Mouse (Mus musculus): Measurements from ENCODE around the gene Hkdc1.
"Not testable (repeated sequence)": the region's sequence is repeated elsewhere in the genome, so short reads cannot be mapped to it uniquely, and the experiment has no call there.

Hkdc1 gene

DNA sequence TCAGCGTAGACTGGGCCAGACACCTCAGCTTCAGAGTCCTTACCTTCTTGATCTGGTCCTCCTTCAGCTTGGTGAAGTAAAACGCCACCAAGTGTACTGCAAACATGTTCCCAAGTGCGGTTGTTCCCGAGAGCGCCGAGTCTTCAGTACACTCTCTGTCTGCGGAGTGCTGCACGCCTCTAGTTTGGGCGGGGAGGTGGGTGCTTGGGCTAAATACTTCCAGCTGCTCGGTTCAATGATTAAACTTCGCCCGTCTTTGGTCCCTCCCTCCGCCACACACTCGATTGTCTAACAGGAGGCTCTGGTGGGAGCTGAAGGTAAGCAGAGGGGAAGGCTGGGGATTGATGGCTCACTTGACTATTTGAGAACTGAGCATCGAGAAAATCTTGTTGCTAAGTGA lies at the start of gene Hkdc1:
Hkdc1 (minus strand) TSS at position 237 of the 400 bp plus-strand sequence.
- peak; percentile 57 to 72 for DNase-seq

DNA sequence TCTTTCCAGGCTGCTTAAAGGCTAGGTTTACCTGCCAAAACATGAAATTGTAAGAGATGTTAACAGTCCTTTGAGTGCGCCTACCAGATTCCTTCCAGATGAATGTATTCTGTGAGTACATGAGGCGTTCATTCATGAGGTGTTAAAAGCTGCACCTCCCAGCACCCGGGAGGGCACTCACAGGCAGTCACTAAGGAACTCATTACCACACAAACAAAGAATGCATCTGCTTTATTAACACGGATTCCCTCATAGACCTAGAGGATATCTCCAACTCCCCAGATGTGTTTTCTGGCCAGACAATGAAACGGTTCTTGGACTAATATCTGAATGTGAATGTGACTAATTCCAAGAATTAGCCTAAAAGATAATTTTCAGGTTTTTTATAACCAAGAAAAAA lies 48.8 kb upstream of the Hkdc1 start:
- DNase-seq = peak in 1 of 2 experiments; percentile 13

DNA sequence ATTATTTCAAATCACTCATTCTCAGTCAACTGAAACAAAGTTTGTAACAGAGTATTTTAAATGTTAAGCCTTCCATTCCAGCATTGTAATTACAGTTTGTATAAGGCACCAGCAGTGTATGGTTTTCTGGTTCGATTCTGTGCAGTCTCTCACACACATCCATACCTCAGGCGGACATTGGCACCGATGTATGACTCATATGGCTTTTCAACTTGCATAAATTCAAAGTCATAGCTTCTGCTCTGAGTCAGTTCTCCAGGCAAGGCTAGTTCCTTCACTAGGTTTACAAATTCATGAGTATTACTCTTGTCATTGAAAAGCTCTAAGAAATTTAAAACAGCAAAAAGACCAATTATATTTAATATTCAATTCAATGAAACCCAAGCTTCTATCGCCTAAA lies 47.4 kb upstream of the Hkdc1 start:
- DNase-seq = no peak

DNA sequence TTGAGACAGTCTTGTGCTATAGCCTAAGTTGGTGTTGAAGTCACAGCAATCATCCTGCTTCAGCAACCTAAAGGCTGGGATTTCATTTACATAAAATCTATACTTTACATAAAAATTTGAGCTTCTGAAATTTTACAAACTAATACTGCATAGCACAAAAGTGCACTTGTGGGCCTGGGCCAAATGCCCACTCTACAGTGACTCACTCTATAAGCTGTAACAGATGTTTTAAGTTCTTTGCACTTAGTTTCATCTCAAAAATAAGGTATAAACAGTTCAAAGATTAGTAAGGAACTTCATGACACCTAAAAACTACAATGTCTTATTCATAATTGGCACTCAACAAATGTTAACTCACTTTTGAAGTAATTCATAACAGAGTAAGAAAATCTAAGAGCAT lies 39.0 kb upstream of the Hkdc1 start:
- no peak for DNase-seq

DNA sequence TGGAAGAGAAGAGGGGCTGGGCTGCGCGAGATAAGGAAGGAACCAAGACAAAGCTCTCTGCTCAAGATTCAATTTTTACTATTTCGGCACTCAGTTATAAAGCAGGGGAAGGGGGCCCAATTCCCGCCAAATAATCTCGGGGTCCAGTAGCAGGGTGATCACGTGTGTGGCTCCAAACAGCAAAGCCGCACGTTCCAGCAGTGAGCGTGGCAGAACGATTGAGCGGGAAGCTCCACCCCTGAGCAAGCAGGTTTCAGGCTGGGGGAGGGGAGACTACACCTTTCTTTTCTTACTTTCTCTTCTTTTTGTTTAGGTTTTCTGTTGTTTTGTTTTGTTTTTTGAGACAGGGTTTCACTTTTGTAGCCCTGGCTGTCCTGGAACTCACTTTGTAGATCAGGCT lies 29.7 kb upstream of the Hkdc1 start:
- DNase-seq = not testable (repeated sequence)

DNA sequence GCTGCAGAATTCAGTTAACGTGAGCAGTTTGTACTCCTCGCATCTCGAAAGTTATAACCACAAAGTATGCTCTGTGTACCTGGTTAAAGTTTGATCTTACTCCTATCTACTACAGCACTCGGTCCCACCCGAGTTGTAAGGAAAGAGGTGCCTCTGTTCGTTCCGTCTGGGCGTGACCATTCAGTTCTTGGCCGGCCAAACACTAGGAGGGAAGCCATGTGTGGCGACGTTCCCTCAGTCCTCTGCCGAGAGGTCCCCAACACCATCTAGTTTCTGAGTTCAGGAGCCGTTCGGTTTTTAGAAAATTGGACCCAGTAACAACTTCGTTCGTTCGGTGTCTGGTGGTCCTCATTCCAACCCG lies 28.0 kb upstream of the Hkdc1 start:
- DNase-seq = no peak

DNA sequence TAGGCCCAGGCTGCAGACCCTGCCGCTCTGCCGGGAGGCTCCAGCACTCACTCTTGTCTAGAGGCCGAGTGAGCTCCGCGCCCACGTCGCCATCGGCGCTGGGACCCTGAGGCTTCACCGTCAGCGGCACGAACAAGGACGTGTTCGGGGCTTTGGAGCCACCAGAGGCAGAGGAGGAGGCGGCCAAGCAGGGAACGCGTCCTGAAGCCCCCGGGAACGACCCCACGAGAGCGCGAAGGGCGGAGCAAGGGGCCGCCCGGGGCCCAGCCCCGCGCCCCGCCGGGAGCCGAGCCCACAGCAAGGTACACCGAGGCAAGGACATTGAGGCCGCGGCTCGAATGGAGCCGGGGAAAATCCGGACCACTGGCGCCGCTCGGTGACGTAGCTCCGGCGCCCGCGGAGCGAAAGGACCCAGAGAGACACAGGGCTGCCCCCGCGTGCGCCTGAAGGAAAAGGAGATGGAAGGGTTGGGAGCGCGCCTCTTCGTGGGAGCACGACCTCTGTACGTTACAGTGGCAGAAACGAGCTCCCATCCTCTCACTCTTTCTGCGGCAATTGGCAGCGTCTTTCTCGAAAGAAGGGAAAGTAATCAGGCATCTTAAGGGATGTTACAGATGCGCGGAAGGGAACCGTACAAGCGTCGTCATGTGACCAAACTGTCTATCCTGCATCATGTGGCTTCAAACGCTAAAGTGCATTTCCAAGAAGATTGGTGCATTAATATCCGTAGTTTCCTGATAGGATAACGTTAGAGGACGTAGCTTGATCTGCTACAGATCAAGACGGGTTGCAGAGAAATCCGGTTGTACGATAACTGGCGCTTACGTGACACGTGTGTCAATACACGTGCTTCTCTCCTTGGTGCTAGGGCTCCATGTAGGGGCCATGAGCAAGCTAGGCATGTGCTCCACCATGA lies 27.3 kb upstream of the Hkdc1 start, which contains the start of the genes 4930507D05Rik and Supv3l1:
4930507D05Rik (plus strand) TSS at position 126 of the 916 bp plus-strand sequence.
Supv3l1 (minus strand) TSS at position 375 of the 916 bp plus-strand sequence.
- peak; percentile 85 to 87 for DNase-seq

DNA sequence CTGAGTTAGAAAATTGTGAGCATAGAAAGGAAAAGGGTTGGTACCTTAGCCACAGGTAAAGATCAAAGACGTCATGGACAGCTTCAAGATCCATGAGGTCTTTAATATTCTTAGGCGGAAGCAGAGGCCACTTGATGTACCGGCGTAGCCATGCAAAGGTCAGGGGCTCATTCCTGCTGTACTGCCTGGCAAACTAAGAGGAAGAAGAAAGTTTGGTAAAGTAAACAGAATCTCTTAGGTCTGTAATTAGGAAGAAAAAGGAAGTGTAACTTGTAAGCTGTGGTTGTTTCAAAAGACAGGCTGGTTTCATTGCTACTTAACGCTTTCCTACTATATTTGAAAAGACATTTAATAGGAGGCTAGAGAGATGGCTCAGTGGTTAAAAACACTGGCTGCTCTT lies 8.1 kb upstream of the Hkdc1 start:
- DNase-seq = no peak

DNA sequence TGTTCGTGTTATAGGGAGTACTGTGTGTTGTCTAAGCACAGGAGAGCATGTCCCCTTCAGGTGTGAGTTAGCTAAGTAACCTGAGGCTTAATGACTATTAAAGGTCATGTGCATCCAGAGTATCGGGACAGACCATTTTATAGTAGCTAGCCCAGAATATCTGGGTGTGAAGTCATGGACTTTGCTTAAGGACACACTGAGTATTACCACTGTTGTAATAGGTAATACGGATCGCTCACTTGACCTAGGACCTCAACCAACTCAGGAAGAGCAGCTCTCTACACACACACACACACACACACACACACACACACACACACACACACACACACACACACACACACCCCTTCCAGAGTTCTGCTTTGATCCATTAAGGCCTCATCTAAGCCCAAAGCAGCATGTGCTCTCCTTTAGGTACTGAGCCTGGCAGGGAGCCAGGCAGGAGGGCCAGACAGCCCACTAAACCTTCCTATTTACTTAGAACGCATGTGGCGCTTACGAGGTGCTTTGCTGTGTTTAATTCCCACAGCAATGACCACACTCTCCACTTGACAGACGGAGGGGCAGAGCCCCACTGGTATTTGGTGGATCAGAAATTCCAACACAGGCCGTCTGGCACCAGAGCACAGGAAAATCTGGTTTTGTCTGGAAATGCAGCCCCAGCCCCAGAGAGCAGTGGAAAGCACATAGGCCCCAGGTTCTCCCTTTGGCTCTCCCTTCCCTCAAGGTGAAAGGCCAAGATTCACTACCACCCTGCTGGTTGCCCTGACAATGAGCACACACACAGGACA lies 3.0 kb upstream of the Hkdc1 start:
- DNase-seq = peak in 1 of 2 experiments; percentile 14

DNA sequence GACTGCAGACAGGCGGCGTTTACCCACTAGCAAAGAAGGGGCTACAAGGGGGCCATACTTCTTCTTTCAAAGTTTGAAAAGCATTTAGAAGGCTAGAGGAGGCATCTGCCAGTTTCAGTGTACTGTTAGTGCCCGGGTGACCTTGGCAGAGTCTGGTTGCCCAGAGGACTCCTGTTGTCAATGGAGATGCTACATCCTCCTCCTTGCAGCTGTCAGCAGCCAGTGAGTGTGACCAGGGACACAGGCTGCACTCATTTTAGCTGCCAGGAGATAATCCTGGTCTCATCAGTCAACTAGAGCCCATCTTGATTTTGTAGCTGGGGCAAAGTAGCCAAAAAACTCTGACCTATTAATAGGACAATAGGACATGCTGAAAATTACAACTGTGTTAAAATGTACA lies 1.2 kb downstream of the Hkdc1 start:
- DNase-seq = no peak

DNA sequence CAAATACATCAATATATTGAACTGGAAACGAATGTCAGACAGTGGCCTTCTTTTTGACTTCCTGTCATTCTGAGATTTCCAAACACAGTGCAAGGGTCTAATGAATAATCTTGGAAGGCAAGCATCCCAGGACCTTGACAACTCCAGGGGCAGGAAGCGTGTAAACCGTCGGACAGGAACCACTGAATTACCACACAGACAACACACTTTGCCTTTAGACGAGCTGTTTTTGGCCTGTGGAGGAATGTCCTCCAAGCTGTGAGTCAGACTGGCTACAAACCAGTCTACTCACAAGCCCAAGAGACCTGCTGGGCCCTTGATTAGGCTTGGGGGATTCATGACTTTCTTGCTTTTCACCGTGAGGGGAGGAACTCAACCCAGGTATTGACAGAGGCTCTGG lies 1.9 kb downstream of the Hkdc1 start:
- DNase-seq = no peak

DNA sequence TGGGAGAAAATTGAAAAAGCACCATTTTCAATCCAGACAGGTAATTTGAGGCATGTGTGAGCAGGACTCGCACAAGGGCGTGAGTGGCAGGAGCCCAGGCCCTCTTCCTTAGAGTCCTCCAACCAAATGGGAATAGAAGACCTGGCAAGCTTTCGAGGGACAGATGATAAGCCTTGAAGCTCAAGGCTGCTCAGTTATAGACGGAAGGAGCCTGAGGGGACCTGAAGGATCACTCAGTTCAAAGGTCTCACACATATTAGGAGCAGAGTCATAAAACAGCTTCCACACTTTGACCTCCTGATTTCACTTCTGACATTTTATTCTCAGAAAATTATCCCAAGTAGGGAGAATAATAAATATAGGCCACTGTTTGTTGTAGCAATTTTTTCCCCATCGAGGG lies 2.9 kb downstream of the Hkdc1 start:
- no peak for DNase-seq

DNA sequence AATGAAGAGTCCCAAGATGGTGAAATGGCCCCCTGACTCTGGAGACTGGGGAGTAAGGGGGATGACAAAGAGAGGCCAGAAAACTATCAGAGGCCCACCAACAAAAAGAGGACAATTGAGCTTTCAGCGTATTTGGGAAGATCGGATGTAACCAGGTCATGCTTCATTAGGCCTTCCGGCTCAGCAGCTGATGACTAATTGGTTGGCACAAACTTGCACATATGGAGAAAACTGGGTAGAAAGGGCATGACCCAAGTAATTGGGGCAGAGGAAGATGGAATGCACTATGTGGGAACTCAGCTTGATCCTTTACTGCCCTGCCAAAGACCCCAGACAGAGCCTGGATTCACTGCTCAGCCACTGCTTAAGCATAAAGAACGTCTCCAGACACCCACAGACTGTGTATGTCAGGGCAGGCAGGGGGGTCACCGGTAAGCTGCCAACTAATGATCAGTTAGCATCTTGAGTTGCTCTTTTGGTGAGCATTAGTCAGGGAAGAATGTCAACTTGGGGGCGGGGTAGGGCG lies 3.4 kb downstream of the Hkdc1 start:
- no peak for DNase-seq

DNA sequence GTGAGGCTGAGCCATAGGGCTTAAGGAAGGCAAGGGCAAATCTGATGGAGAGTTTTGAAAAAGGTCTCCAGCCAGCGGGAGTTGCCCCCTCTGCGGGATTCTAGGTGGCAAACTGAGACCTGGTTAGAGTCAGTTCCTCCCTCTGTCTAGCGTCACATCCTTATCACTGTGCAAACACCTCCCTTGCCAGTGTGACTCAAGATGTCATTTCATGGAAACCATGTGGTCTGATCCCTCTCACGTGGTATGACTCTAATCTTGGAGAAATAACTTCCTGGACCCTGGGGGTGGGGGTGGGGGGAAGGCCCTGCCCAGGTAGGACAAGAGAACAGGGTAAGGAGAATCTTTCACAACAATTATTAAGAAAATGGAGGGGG lies 8.7 kb downstream of the Hkdc1 start:
- DNase-seq = peak; percentile 28 to 67

DNA sequence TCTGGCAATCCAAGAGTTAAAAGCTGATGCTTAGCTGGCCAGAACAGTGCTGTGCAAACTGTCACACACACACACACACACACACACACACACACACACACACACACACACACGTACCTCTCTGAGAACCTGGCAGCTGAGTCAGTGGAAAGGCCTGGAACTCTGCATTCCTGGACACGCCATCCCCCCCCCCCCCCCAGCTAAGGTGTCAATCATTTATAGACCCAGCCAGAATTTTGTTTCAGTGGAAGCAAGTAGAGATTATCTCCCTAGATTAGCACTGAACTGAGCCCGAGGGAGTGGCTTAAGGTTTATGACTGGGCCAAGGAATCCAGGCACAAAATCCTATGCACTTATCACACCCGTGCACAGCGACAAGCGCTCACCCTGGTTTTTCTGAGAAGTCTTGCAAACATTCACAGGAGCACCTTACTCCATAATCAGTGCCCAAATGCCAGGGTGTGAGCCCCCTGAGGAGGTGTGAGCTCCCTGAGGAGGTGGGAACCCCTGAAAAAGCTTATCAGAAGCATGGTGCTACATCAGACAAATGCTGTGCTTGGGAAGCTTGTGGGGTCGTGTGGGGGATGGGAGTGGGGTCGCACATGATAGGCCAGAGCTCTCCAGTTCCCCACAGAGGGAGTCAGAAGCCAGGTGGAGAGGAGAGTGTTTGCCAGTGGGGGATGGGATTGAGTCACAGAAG lies 9.2 kb downstream of the Hkdc1 start:
- DNase-seq = peak in 1 of 2 experiments; percentile 21

DNA sequence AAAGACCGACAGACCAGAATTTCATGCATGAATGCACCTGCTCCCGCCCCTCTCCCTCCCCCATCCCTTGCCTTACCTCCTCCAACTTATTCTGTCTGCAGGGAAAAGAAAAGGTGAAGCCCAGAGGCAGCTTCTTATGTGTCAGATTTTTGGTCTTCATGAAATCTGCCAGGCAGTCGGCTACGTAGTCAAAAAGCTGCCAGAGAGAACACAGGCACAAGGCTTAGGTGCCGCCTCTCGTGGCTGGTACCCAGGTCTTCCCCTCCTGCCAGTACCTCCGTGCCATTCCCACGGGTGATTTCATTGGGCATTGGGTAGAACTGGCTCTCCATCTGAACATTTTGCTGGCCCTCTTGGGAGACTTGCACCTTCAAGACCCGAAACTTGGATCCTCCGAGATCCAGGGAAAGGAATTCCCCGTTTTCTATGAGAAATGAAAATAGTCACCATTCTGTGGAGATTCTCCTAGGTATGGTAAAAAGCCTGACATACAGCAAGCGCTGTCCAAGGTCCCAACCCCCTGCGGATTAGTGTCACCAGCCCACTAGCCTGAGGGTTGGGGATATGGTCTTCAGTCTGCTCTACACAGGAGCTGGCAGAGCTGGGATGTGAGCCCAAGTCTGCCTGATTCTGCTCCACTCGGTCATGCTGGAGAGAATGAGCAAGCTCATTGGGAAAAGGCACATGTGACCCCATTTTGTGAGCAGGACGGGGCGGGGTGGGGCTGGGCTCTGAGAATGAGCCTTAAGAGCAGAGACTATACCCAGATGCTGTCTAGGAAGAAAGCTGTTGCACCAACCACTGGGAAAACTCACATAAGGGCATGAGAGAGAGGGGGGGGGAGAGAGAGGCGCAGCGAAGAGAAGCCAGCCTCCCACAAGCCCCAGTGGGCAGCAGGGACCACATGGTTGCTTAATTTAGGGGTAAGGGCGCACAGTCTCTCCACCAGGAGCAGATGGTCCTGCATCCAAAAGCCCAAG lies 10.6 kb downstream of the Hkdc1 start:
- no peak for DNase-seq

DNA sequence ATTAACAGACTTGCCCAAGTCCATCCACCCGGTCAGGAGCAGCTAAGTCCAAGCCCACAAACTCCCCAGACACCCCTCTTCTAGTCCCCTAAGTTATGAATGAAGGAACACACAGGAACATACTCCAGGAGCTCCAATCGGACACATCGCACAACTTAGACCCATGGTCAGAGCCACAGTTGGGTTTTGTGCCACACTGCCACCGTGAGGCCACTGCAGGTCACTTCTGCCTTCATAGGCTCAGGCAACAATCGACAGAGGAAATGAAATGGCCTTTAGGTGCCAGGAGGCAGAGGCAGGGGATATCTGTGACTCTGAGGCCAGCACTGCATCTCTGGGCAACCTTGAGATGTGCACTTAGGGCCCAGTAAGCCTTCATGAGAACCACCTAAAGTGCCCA lies 11.3 kb downstream of the Hkdc1 start:
- peak; percentile 54 to 66 for DNase-seq

DNA sequence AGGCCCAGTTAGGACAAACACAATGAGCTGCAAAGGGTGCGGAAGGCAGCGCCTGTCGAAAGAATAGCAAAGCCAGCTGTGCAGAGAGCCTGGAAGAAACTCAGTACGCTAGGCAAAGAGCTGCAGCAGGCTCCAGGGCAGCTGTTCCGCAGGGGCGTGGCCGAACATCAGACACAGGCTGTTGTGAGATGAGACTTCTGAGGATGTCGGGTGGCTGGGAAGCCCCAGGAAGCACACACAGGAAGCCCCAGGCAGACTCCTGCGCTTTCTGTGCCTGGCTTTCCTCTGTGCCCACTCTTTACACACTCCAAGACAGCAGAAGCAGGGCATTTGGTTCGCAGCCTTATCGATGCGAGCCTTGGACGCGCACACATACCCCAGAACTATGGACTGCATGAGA lies 17.4 kb downstream of the Hkdc1 start:
- DNase-seq = no peak

DNA sequence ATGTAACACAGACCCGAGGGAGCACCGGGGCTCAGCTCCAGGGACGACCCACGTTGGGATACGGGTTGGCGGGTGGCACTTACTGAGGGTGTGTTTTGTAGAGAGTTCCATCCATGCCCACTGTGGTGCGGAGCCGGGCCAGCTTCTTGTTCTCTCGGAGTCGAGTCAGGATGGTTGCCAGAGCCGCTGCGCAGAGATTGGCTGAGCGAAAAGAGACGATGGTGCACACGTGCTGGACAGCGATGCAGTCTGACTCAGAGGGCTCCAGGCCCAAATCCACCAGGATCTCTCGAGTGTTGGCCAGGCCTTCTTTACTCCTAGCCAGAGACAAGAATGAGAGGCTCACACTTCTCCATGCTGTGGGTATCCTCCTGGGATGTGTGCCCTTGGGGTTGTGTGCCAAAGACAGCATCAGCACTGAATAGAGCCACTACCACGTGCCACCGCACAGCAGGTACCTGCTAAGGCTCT lies 20.6 kb downstream of the Hkdc1 start:
- DNase-seq = no peak

DNA sequence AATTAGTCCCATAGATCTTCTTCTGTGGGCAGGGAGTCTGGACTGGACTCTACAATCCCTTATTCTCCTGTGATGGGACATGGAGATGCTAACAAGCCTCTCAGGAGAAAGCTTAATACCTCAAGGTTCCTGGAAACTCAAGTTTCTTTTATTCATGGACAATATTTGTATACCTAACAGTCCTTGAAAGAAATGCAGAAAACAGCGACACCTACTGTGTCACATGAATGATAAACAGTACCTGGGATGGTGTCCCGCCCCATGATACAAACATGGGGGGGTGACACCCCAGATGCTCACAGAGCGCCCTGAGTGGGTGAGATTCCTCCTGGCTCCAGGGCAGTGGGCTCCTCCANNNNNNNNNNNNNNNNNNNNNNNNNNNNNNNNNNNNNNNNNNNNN lies 39.3 kb downstream of the Hkdc1 start:
- no peak for DNase-seq

DNA sequence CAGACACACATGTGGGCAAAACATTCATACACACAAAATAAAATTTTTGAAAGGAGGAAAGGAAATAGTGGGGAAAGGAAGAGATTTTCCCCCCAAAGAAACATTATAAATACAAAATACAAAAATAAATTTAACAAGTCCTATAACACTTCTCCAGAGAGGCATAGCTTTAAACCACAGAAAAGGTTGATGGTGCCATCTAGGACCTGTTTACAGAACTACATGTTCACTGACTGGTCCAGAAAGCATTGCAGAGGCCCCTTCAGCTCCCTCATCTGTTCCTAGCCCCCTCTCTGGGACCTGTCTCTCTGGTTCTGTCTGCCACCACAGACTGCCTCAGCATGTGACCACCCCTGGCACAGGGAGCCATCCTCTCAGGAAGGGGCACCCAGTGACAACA lies 41.4 kb downstream of the Hkdc1 start:
- no peak for DNase-seq

DNA sequence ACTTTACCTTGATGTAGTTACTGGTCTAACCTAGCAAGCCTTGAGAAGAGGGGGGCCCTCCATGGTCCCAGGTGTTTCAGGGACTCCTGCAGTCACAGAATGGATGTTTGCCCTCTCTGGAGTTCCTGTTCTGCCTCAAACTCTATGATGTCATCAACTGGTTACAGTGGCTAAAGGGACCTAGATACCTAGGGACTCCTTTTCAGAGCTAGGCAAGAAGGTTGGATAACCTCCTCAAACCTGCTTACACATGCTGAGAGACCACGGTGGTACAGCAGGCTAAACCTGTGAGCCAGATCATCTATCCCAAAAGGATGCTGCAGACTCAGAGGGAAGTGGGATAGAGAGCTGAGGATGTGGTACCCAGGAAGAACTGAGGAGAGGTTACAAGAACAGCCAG lies 42.5 kb downstream of the Hkdc1 start, which contains the start of gene Hk1:
Hk1 (minus strand) TSS at position 101 of the 400 bp plus-strand sequence.
- DNase-seq = no peak
